Mouse (Mus musculus): ENCODE measurements around the gene Ccdc88a. TPM values are rescaled to one million over a fixed set of nuclear protein-coding genes. Genes with fewer than 3 reads are reported as not detected.

The Ccdc88a gene
- polyA plus RNA-seq (2015; fragmentation: Nextera tagmentation; extraction: Ambion mirVana) = 6.6 and 6.9 TPM in 2 replicates

GRCm38 (mm10) chr11:29373396-29374273 lies at the start of gene Ccdc88a:
Gene Ccdc88a, plus strand, starts transcription at chr11:29373658.
- peak within 1 kb of the TSS; percentile 63 for H3K9ac ChIP-seq (ENCODE audit: low read depth, low read length)
- H3K36me3 ChIP-seq (ENCODE audit: control insufficient read depth, insufficient read depth) = no peaks in the 10 kb centered on the region
- H3K4me3 ChIP-seq (ENCODE audit: low read depth, low read length) = peak within 1 kb of the TSS; percentile 75
- peak; percentile 68 for TF ChIP-seq CTCF (IDR thresholded peaks at IDR 0.05; ENCODE audit: low read depth)
- WGBS = under 1% methylated on average over 67 of the region's 107 CpGs
- H3K4me1 ChIP-seq (replicated peaks; ENCODE audit: control insufficient read depth, insufficient read depth, low read length) = no peaks in the 10 kb centered on the region
- no peaks in the 10 kb centered on the region for H3K9me3 ChIP-seq (ENCODE audit: control insufficient read depth)
- H3K4me2 ChIP-seq (replicated peaks; ENCODE audit: low read depth) = peak within 1 kb of the TSS; percentile 98
- H3K27me3 ChIP-seq (replicated peaks; ENCODE audit: control insufficient read depth, insufficient read depth, low read length) = peaks cover 10% of the 10 kb centered on the region; the same call in 1 of the 2 replicates
- peak; percentile 97 for ATAC-seq
- H3K27ac ChIP-seq (ENCODE audit: low read depth, low read length) = peak within 1 kb of the TSS; percentile 60

GRCm38 (mm10) chr11:29335505-29335904 lies 38.0 kb upstream of the Ccdc88a start:
- no peak for TF ChIP-seq CTCF (IDR thresholded peaks at IDR 0.05; ENCODE audit: low read depth)
- WGBS = 74% methylated on average over 2 of the region's 2 CpGs
- H3K4me2 ChIP-seq (replicated peaks; ENCODE audit: low read depth) = no peak overlapping the region
- no peak overlapping the region for H3K4me3 ChIP-seq (ENCODE audit: low read depth, low read length)
- H3K9ac ChIP-seq (ENCODE audit: low read depth, low read length) = no peak overlapping the region
- H3K27me3 ChIP-seq (replicated peaks; ENCODE audit: control insufficient read depth, insufficient read depth, low read length) = no peaks in the 10 kb centered on the region
- no peak for ATAC-seq
- no peak overlapping the region for H3K27ac ChIP-seq (ENCODE audit: low read depth, low read length)
- no peaks in the 10 kb centered on the region for H3K36me3 ChIP-seq (ENCODE audit: control insufficient read depth, insufficient read depth)
- no peaks in the 10 kb centered on the region for H3K4me1 ChIP-seq (replicated peaks; ENCODE audit: control insufficient read depth, insufficient read depth, low read length)
- H3K9me3 ChIP-seq (ENCODE audit: control insufficient read depth) = no peaks in the 10 kb centered on the region

GRCm38 (mm10) chr11:29341259-29341658 lies 32.2 kb upstream of the Ccdc88a start:
- Histone ChIP-seq H3K9ac (ENCODE audit: low read depth, low read length) (no peak overlapping the region), H3K4me1 (replicated peaks; ENCODE audit: control insufficient read depth, insufficient read depth, low read length) (no peaks in the 10 kb centered on the region), H3K9me3 (ENCODE audit: control insufficient read depth) (no peaks in the 10 kb centered on the region), H3K27ac (ENCODE audit: low read depth, low read length) (no peak overlapping the region), H3K4me3 (ENCODE audit: low read depth, low read length) (no peak overlapping the region), H3K4me2 (replicated peaks; ENCODE audit: low read depth) (no peak overlapping the region), H3K27me3 (replicated peaks; ENCODE audit: control insufficient read depth, insufficient read depth, low read length) (no peaks in the 10 kb centered on the region), H3K36me3 (ENCODE audit: control insufficient read depth, insufficient read depth) (no peaks in the 10 kb centered on the region)
- 74% methylated on average over 2 of the region's 2 CpGs for WGBS
- TF ChIP-seq CTCF (IDR thresholded peaks at IDR 0.05; ENCODE audit: low read depth) = no peak
- no peak for ATAC-seq

GRCm38 (mm10) chr11:29344891-29345657 lies 28.4 kb upstream of the Ccdc88a start:
- Histone ChIP-seq H3K27ac (ENCODE audit: low read depth, low read length) (no peak overlapping the region), H3K36me3 (ENCODE audit: control insufficient read depth, insufficient read depth) (no peaks in the 10 kb centered on the region), H3K4me1 (replicated peaks; ENCODE audit: control insufficient read depth, insufficient read depth, low read length) (no peaks in the 10 kb centered on the region), H3K9me3 (ENCODE audit: control insufficient read depth) (no peaks in the 10 kb centered on the region), H3K4me2 (replicated peaks; ENCODE audit: low read depth) (no peak overlapping the region), H3K27me3 (replicated peaks; ENCODE audit: control insufficient read depth, insufficient read depth, low read length) (no peaks in the 10 kb centered on the region), H3K9ac (ENCODE audit: low read depth, low read length) (no peak overlapping the region), H3K4me3 (ENCODE audit: low read depth, low read length) (no peak overlapping the region)
- no peak for ATAC-seq
- WGBS = 79% methylated on average over 4 of the region's 4 CpGs
- no peak for TF ChIP-seq CTCF (IDR thresholded peaks at IDR 0.05; ENCODE audit: low read depth)

- H3K4me3 ChIP-seq (ENCODE audit: low read depth, low read length) = no peak overlapping the region
- H3K9me3 ChIP-seq (ENCODE audit: control insufficient read depth) = no peaks in the 10 kb centered on the region
- H3K27me3 ChIP-seq (replicated peaks; ENCODE audit: control insufficient read depth, insufficient read depth, low read length) = no peaks in the 10 kb centered on the region
- 84% methylated on average over 4 of the region's 4 CpGs for WGBS
- H3K4me1 ChIP-seq (replicated peaks; ENCODE audit: control insufficient read depth, insufficient read depth, low read length) = no peaks in the 10 kb centered on the region
- TF ChIP-seq CTCF (IDR thresholded peaks at IDR 0.05; ENCODE audit: low read depth) = no peak
- no peak overlapping the region for H3K9ac ChIP-seq (ENCODE audit: low read depth, low read length)
- no peak overlapping the region for H3K27ac ChIP-seq (ENCODE audit: low read depth, low read length)
- no peak for ATAC-seq
- no peak overlapping the region for H3K4me2 ChIP-seq (replicated peaks; ENCODE audit: low read depth)
- no peaks in the 10 kb centered on the region for H3K36me3 ChIP-seq (ENCODE audit: control insufficient read depth, insufficient read depth)
Measured at GRCm38 (mm10) chr11:29345673-29346286, 27.7 kb upstream of the Ccdc88a start.

- H3K4me2 ChIP-seq (replicated peaks; ENCODE audit: low read depth) = no peak overlapping the region
- no peak overlapping the region for H3K27ac ChIP-seq (ENCODE audit: low read depth, low read length)
- no peaks in the 10 kb centered on the region for H3K9me3 ChIP-seq (ENCODE audit: control insufficient read depth)
- ATAC-seq = no peak
- H3K36me3 ChIP-seq (ENCODE audit: control insufficient read depth, insufficient read depth) = no peaks in the 10 kb centered on the region
- H3K4me1 ChIP-seq (replicated peaks; ENCODE audit: control insufficient read depth, insufficient read depth, low read length) = no peaks in the 10 kb centered on the region
- H3K9ac ChIP-seq (ENCODE audit: low read depth, low read length) = no peak overlapping the region
- H3K27me3 ChIP-seq (replicated peaks; ENCODE audit: control insufficient read depth, insufficient read depth, low read length) = no peaks in the 10 kb centered on the region
- H3K4me3 ChIP-seq (ENCODE audit: low read depth, low read length) = no peak overlapping the region
- 91% methylated on average over 2 of the region's 2 CpGs for WGBS
- no peak for TF ChIP-seq CTCF (IDR thresholded peaks at IDR 0.05; ENCODE audit: low read depth)
Measured at GRCm38 (mm10) chr11:29350891-29351290, 22.6 kb upstream of the Ccdc88a start.

Data from intestine, postnatal 0 days (tissue).